Mouse (Mus musculus): ENCODE data around the gene 0610040J01Rik. TPM values are rescaled to one million over a fixed set of nuclear protein-coding genes. Genes with fewer than 3 reads are reported as not detected.

0610040J01Rik gene
- polyA plus RNA-seq, 1 experiment = 0.91 TPM

DNA sequence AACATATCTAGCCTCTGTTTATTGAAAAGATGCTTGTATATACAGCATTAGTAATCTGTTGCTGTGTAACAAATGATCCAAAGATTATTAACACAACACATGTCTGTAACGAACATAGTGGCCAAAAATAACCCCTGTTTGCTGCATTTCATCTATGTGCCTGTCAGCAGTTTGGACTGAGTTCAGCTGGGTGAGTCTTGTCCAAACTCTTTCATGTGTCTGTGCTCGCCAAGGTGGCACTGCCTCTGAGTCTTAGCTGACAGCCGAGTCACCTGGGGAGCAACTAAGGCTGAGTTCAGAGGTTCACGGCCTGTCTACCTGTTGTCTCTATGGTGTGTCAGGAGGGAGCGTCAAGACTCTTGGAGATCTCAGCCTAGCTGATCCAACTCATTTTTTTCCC lies 5.1 kb downstream of the 0610040J01Rik start:
- TF ChIP-seq POLR2A (IDR thresholded peaks at IDR 0.05; ENCODE audit: borderline replicate concordance, low read depth, low read length) (no peak), CTCF (IDR thresholded peaks at IDR 0.05; ENCODE audit: low read depth, low read length) (no peak)
- Histone ChIP-seq H3K4me1 (ENCODE audit: control insufficient read depth, insufficient read depth, low read length) (no peaks in the 10 kb centered on the region; the same call in 1 of the 2 replicates), H3K4me3 (ENCODE audit: insufficient read depth, low read length) (no peak overlapping the region), H3K27ac (ENCODE audit: insufficient read depth, low read depth, low read length) (no peak overlapping the region)

DNA sequence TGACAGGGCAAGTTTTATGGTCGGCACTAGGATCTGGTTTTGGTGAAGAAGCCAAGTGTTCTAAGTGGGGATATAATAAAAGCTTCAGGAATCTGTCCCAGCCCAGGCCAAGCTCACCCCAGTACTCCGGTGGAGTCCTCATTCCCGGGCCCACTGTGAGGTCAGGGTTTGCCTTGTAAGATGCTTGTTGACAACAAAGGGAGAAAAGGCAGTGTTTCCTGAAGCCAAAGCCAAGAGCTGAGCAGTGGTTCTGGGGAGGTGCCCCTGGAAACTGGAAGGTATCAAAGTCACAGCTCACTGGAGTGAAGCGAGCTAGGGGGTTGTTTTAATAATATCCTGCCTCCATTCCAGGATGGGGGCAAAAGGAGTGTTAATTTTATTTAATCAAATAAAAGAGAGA lies 6.8 kb downstream of the 0610040J01Rik start:
- H3K4me3 ChIP-seq (ENCODE audit: insufficient read depth, low read length) = no peak overlapping the region
- no peak overlapping the region for H3K27ac ChIP-seq (ENCODE audit: insufficient read depth, low read depth, low read length)
- TF ChIP-seq POLR2A (IDR thresholded peaks at IDR 0.05; ENCODE audit: borderline replicate concordance, low read depth, low read length) = no peak
- TF ChIP-seq CTCF (IDR thresholded peaks at IDR 0.05; ENCODE audit: low read depth, low read length) = no peak
- H3K4me1 ChIP-seq (ENCODE audit: control insufficient read depth, insufficient read depth, low read length) = no peaks in the 10 kb centered on the region

DNA sequence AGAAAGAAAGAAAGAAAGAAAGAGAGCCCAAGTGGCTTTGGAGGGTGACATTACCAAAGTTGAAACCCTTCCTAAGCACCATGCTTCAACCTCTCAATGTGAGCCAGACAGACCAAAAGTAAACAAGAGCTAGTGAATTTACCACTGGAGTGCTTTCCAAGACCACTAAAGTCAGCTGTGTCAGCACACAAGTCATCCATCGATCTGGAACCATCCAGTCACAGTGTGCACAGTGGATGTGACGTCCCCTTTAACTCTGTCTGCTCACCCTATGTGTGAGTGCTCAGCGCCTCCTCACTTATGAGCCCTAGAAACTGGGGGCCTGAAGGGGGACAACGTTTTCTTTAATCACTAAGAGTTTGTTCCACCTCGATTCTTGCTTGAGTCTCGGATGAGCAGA lies 7.4 kb downstream of the 0610040J01Rik start:
- no peak for TF ChIP-seq POLR2A (IDR thresholded peaks at IDR 0.05; ENCODE audit: borderline replicate concordance, low read depth, low read length)
- no peak for TF ChIP-seq CTCF (IDR thresholded peaks at IDR 0.05; ENCODE audit: low read depth, low read length)
- no peak overlapping the region for H3K4me3 ChIP-seq (ENCODE audit: insufficient read depth, low read length)
- no peaks in the 10 kb centered on the region for H3K4me1 ChIP-seq (ENCODE audit: control insufficient read depth, insufficient read depth, low read length)
- no peak overlapping the region for H3K27ac ChIP-seq (ENCODE audit: insufficient read depth, low read depth, low read length)

DNA sequence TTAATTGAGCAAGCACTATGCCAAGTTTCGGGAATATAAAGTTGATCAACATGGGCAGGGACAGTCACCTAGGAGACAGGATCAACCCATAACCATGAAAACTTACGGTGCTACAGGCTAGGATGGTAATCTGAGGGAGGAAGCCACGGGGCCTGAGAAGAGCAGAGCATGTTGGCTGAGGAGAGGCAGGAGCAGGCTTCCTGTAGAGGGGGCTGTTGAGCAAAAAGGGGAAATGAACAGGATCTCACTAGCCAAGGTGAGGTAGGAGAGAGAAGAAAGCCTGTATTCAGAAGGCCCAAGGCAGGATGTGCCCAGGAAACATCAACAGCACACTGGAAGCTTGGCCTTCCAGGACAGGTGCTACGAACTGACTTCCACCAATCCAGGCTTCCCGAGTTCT lies 9.0 kb downstream of the 0610040J01Rik start:
- Histone ChIP-seq H3K4me3 (ENCODE audit: insufficient read depth, low read length) (no peak overlapping the region), H3K27ac (ENCODE audit: insufficient read depth, low read depth, low read length) (no peak overlapping the region), H3K4me1 (ENCODE audit: control insufficient read depth, insufficient read depth, low read length) (peaks cover 6% of the 10 kb centered on the region)
- TF ChIP-seq CTCF (IDR thresholded peaks at IDR 0.05; ENCODE audit: low read depth, low read length) (peak; percentile 23; the same call in 1 of the 2 replicates), POLR2A (IDR thresholded peaks at IDR 0.05; ENCODE audit: borderline replicate concordance, low read depth, low read length) (no peak)

DNA sequence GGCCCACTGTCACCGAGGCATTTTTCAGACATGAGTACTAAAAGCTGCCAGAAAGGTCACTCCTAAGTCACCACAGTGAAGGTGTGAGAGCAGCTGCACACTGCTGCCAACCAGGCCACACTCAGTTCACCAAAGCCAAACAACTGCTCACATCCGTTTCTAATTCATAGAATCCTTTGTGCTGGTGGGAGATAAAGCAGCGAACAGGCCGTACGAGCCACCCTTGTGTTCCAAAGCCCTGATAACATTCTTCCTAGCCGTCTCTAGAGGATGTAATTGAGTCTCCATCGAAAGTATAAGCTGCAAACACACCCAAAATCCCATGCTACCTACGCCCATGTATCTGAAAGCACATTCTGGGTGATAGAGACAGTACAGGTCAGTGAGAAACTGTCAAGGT lies 9.7 kb downstream of the 0610040J01Rik start:
- Histone ChIP-seq H3K27ac (ENCODE audit: insufficient read depth, low read depth, low read length) (no peak overlapping the region), H3K4me3 (ENCODE audit: insufficient read depth, low read length) (no peak overlapping the region), H3K4me1 (ENCODE audit: control insufficient read depth, insufficient read depth, low read length) (peaks cover 10% of the 10 kb centered on the region)
- TF ChIP-seq CTCF (IDR thresholded peaks at IDR 0.05; ENCODE audit: low read depth, low read length) (no peak), POLR2A (IDR thresholded peaks at IDR 0.05; ENCODE audit: borderline replicate concordance, low read depth, low read length) (no peak)

DNA sequence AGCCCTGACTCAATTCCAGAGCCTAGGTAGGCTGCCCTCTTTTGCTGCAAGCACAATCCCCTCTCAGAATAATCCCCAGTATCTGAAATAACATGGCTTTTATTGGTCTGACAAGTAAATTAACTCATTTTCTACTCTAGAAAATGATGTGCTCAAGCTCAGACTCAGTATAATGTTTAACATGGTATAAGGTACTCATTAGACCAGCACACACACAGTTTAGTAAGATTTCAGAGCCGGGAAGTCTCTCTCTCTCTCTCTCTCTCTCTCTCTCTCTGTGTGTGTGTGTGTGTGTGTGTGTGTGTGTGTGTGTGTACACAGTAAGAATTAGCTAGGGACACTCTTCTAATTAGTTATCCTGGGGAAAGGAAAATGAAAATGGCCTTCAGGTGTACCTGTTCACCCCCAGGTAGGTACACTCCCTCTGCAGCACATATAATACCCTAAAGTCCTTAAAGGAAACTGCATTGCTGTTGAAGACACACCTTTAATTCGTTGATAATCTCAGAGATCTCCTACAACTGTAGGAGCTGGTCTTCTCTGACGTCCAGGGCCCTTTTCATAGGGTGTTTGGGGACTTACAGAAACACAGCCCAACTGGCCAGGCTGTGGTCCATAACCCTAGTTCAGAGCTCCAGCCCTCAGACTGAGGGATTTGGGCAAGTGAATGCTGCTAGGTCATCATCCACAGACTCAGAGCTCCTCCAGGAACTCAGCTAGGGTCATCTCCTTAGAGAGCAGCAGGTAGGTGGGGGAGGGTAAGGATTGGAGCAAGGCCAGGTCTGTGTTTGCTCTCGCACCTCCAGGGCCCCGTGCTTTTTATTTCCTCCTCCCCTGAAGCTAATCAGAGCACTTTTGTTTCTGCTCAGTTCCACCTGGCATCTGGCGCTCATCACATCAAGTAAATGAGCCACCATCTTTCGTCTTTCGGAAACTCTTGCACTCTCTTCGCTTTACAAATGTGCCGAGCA lies 11.5 kb downstream of the 0610040J01Rik start:
- H3K27ac ChIP-seq (ENCODE audit: insufficient read depth, low read depth, low read length) = no peak overlapping the region
- H3K4me1 ChIP-seq (ENCODE audit: control insufficient read depth, insufficient read depth, low read length) = peaks cover 23% of the 10 kb centered on the region
- H3K4me3 ChIP-seq (ENCODE audit: insufficient read depth, low read length) = no peak overlapping the region
- TF ChIP-seq CTCF (IDR thresholded peaks at IDR 0.05; ENCODE audit: low read depth, low read length) (no peak), POLR2A (IDR thresholded peaks at IDR 0.05; ENCODE audit: borderline replicate concordance, low read depth, low read length) (no peak)

DNA sequence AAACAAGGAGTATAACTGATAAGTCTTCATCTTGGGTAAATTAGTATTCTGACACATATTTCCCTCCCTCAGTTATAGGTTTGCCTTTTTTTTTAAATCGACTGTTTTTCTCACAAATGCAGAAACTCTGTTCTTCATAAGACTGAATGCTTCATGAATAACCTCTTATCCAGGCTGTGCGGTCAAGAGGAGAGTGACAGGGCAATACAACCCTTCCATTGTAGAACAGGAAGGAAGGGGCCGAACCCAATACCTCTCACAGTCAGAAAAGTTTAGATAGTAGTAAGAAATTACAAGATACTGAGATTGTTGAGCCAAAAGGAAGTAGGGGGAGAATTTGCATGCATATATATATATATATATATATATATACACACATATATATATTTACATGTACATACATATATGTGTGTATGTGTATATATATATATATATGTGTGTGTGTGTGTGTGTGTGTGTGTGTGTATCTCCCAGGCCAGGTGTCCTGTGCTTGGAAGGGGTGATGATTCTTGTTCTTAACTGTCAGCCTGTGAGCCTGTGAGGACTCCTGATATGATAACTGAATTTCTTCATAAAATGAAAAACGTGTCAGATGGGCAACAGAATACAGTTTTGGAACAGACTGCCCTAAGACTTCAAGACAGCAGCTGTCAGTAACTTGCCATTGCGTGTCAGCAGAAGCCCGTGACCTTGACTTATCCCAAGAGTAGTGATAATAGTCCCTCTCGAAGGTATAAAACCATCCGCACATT lies 12.6 kb downstream of the 0610040J01Rik start:
- H3K27ac ChIP-seq (ENCODE audit: insufficient read depth, low read depth, low read length) = no peak overlapping the region

DNA sequence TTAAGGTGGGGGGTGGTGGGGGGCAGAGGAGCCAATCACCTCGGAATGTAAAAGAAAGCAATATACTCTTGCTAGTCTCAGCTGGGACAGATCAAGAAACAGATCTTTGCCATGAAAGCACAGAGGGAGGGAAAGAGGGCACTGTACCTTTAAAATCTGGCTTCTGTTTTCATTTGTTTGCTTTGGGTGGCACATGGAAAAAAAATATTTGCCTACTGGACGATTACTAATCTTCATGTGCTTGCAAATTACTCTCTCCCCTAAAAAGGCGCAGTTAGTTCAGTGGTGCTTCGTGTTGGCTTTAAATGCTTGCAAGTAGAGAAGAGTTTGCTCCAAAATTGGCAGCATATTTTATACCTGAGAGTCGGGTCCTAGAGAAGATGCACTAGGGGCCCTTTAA lies 13.7 kb downstream of the 0610040J01Rik start:
- no peak overlapping the region for H3K4me3 ChIP-seq (ENCODE audit: insufficient read depth, low read length)
- peaks cover 36% of the 10 kb centered on the region for H3K4me1 ChIP-seq (ENCODE audit: control insufficient read depth, insufficient read depth, low read length)
- no peak for TF ChIP-seq POLR2A (IDR thresholded peaks at IDR 0.05; ENCODE audit: borderline replicate concordance, low read depth, low read length)
- no peak for TF ChIP-seq CTCF (IDR thresholded peaks at IDR 0.05; ENCODE audit: low read depth, low read length)
- H3K27ac ChIP-seq (ENCODE audit: insufficient read depth, low read depth, low read length) = peak overlapping the region; percentile 93

More for the DNA sequence above, 12.6 kb downstream of the 0610040J01Rik start:
- TF ChIP-seq POLR2A (IDR thresholded peaks at IDR 0.05; ENCODE audit: borderline replicate concordance, low read depth, low read length) (no peak), CTCF (IDR thresholded peaks at IDR 0.05; ENCODE audit: low read depth, low read length) (no peak)
- Histone ChIP-seq H3K4me3 (ENCODE audit: insufficient read depth, low read length) (no peak overlapping the region), H3K4me1 (ENCODE audit: control insufficient read depth, insufficient read depth, low read length) (peaks cover 28% of the 10 kb centered on the region)

DNA sequence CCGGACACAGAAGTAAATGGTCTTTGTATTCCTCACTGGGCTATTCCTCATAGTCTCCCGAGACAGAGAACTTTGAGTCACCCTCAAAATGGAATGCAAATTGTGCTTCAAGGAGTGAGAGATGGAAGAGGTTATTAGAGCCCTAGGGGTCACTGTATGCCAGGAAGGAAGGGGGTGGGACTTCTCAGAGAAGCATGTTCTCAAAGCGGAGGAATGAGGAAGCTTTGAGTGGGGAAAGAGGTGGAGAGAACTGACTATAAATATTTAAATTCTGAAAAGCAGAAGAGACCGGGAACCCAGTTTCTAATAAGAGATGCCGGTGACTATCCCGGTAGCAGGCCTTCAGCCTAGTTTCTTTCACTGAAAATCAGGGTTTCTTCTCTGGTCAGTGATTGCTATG lies 14.8 kb downstream of the 0610040J01Rik start:
- TF ChIP-seq POLR2A (IDR thresholded peaks at IDR 0.05; ENCODE audit: borderline replicate concordance, low read depth, low read length) (no peak), CTCF (IDR thresholded peaks at IDR 0.05; ENCODE audit: low read depth, low read length) (no peak)
- Histone ChIP-seq H3K4me1 (ENCODE audit: control insufficient read depth, insufficient read depth, low read length) (peaks cover 41% of the 10 kb centered on the region), H3K27ac (ENCODE audit: insufficient read depth, low read depth, low read length) (peak overlapping the region; percentile 93), H3K4me3 (ENCODE audit: insufficient read depth, low read length) (peak overlapping the region; percentile 48)

Data from bone marrow macrophage, adult 2 months (primary cell).